Mouse (Mus musculus) erythroblast, embryonic 14.5 days (primary cell): ENCODE results near the gene Ccsap.

Source experiments
- GATA1 ChIP-seq: IDR thresholded peaks from 2 replicates; pipeline ENCODE4 v1.6.1; 2012; ENCODE audit warnings: low read length, inconsistent platforms, mixed read lengths
- TAL1 ChIP-seq: IDR thresholded peaks from 3 replicates; pipeline ENCODE4 v1.6.1; 2012; ENCODE audit warnings: low read length, inconsistent platforms, mixed read lengths

DNA sequence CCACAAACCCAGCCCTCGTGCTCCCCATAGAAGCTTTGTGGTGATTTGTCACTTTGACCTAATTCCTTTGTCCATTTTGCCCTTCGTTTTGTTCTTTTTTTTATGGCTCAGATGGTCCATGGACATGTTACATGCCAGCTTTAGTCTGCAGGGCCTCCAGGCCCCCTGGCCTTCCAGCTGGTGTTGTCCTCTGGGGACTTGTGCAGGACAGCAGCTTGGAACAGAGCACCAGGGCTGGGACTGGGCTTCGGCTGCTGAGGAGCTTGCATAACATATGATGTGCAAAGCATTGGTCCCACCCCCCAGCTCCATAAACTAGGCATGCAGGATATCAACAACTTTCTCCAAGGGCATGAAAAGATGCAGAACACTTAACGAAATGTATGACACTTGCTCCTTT lies 29.8 kb upstream of the Ccsap start:
- no peak for TF ChIP-seq GATA1
- TF ChIP-seq TAL1: no peak
